Mouse (Mus musculus) ovary, adult 10 weeks (tissue): ENCODE measurements around the gene Ptbp1. TPM values are rescaled to one million over a fixed set of nuclear protein-coding genes. Genes with fewer than 3 reads are reported as not detected.

ENCODE experiments used
- polyA plus RNA-seq: library from polyadenylated mRNA; stranded (reverse); fragments of 350-450 nt; fragmentation: Illumina TruSeq; extraction: RNeasy Lipid Tissue Mini Kit (QIAGEN cat#74804); gene quantifications from one replicate; pipeline ENCODE4 v1.2.3, GENCODE M21; 2014

Gene Ptbp1
- 114 TPM for polyA plus RNA-seq

DNA sequence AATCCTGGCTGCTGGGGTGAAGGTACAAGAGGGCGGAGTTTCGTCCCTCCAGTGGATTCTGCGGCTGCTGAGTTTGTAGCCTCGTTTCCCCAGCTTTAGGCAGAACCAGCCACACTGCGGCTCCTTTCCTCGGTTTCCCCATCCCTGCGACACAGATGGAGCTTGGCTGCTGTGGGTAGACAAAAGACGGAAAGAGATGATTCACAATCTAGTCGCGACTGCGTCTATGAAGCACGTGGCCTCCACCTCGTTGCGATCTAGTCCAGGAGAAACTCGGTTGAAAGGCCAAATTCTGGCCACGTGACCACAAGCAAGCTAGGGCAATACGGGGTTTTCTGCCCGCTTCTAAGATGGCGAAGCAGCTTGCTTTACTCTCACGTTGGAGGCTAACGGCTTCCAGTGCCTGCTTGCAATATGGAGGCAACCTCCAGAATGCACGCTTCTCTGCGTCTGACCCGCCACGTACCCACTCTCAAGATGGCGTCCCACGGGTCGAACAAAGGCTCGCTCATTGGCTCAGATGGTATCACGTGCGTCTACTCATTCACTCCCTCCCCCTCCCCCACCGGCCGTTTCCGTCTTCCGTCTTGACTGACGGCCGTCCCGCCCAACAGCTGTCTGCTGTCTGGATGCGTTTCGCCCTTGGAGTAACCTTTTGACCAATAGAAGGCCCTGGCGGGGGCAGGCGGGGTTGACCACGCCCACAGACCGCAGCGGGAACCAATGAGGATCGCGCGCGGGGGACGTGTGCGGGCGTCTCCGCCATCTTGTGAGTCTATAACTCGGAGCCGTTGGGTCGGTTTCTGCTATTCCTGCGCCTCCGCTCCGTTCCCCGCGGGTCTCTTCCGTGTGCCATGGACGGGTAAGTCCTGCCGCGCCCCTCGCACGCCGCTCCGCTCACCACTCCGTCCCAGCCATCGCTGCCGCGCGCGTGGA, at the start of gene Ptbp1:
Ptbp1 (plus strand) TSS at position 568 of the 936 bp plus-strand sequence.

GRCm38 (mm10) chr10:79820782-79821181, 33.4 kb upstream of the Ptbp1 start, which contains the start of gene Misp:
TSS of gene Misp (plus strand) at chr10:79820989.

DNA sequence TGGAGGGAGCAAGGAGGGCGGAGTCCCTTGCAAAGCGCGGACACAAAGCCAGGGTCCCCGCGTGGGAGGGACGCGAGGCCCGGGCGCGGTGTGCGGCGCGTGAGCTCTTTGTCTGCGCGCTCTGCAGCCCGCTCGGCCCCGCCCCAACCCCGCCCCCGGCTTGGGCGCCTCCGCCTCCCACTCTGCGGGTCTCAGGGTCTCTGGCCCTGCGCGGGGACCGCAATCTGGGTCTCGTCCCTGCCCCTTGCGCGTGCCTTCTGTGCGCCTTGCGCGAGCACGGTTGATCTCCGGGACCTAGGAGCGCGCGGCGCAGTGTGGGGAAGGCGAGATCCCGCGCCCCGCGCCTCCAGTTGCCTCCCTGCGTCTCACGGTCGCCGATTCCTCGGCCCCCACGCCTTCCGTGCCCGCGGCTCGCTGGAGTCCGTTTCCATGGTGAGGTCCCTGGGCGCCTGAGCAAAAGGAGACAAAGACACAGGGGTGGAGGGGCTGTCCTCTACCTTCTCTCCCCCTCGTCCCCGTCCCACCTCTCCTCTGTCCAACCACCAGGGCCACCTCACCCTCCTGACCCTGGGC, 20.1 kb downstream of the Ptbp1 start, which contains the start of the genes Prtn3 and Plppr3:
Prtn3 (plus strand) TSS at position 187 of the 573 bp plus-strand sequence.
Plppr3 (minus strand) TSS at position 345 of the 573 bp plus-strand sequence.

DNA sequence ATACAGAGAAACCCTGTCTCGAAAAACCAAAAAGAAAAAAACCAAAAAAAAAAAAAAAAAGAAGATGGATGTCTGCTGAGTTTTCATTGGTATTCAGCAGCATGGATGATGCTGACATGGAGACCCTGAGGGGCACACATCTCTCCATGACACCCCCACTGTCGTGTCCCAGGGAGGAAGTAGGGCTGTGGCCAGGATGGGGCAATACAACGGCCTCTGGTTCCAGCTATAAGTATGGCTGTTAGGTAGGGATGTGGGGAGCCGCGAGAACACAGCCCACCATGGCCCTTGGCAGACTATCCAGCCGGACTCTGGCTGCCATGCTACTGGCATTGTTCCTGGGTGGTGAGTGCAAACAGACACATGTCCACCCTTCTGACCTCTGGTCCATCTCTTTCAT, 31.8 kb downstream of the Ptbp1 start, which contains the start of gene Elane:
Elane (plus strand) TSS at position 194 of the 400 bp plus-strand sequence.

DNA sequence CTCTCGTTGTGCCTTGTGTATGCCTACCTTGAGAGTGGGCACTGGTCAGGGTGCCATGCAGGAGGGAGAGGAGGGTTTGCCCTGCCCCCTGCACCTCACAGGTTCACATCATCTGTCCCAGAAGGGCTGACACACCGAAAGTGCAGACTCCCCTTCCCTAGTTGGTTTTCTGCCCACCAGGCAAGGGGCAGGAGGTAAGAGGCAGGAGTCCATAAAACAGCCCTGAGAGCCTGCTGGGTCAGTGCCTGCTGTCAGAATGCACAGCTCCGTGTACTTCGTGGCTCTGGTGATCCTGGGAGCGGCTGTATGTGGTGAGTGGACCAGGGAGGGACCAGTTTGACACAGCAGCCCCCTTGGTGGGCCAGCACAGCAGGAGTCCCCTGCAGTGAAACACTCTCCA, 36.4 kb downstream of the Ptbp1 start, which contains the start of gene Cfd:
Cfd (plus strand) TSS at position 184 of the 400 bp plus-strand sequence.

DNA sequence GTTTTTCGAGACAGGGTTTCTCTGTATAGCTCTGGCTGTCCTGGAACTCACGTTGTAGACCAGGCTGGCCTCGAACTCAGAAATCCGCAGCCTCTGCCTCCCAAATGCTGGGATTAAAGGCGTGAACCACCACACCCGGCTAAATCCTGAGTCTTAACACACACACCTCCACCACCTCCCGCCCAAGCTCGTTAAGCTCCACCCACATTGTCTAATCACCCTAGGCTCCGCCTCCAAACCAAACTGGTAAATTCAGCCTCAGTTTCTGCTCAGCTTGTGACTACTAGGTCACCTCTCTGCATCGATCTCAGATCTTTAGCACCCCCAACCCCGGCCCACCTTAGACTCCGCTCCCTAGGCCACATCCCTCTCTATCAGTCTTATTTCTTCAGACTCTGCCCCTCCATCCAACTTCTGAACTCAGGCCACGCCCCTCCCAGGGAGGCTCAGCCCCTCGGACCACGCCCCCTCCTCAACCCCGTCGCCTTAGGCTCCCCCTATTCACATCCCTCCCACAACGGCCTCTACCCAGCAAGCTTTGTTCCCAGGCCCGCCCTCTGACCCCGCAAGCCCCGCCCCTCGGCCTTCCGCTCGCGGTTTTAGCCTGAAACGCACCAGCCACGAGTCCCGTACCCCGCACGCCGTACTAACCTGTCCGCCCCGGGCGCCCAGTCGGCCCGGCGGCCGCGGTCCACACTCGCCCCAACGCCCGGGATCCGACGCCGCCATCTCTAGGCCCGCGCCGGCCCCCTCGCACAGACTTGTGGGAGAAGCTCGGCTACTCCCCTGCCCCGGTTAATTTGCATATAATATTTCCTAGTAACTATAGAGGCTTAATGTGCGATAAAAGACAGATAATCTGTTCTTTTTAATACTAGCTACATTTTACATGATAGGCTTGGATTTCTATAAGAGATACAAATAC, 54.2 kb downstream of the Ptbp1 start, which contains the start of gene Med16:
Med16 (minus strand) TSS at position 757 of the 925 bp plus-strand sequence.

GRCm38 (mm10) chr10:79910556-79910955, 56.3 kb downstream of the Ptbp1 start, which contains the start of gene Gm26602:
TSS of gene Gm26602 (plus strand) at chr10:79910856.

Other genes with a start within 250 kb of the Ptbp1 start
- not detected for gene C2cd4c, start 240.4 kb upstream of the Ptbp1 start, polyA plus RNA-seq
- gene Shc2, start 216.5 kb upstream of the Ptbp1 start, polyA plus RNA-seq = 1.7 TPM
- not detected for gene Odf3l2, start 208.7 kb upstream of the Ptbp1 start, polyA plus RNA-seq
- not detected for gene Madcam1, start 189.9 kb upstream of the Ptbp1 start, polyA plus RNA-seq
- gene Tpgs1, start 185.1 kb upstream of the Ptbp1 start, polyA plus RNA-seq = not detected
- not detected for gene Cdc34, start 172.2 kb upstream of the Ptbp1 start, polyA plus RNA-seq
- gene Gzmm, start 165.4 kb upstream of the Ptbp1 start, polyA plus RNA-seq = not detected
- gene Bsg, start 149.9 kb upstream of the Ptbp1 start, polyA plus RNA-seq = 239 TPM
- gene Hcn2, start 137.8 kb upstream of the Ptbp1 start, polyA plus RNA-seq = 0.20 TPM
- gene Polrmt, start 107.8 kb upstream of the Ptbp1 start, polyA plus RNA-seq = not detected
- not detected for gene Fgf22, start 99.4 kb upstream of the Ptbp1 start, polyA plus RNA-seq
- gene Rnf126, start 87.5 kb upstream of the Ptbp1 start, polyA plus RNA-seq = 0.29 TPM
- gene Fstl3, start 77.2 kb upstream of the Ptbp1 start, polyA plus RNA-seq = 1.2 TPM
- gene Prss57, start 63.5 kb upstream of the Ptbp1 start, polyA plus RNA-seq = not detected
- 0.77 TPM for gene Palm, start 60.9 kb upstream of the Ptbp1 start, polyA plus RNA-seq
- gene Misp, start 33.4 kb upstream of the Ptbp1 start, polyA plus RNA-seq = not detected
- gene Prtn3, start 20.0 kb downstream of the Ptbp1 start, polyA plus RNA-seq = not detected
- gene Plppr3, start 20.2 kb downstream of the Ptbp1 start, polyA plus RNA-seq = not detected
- gene Elane, start 31.8 kb downstream of the Ptbp1 start, polyA plus RNA-seq = not detected
- 1.5 TPM for gene Cfd, start 36.4 kb downstream of the Ptbp1 start, polyA plus RNA-seq
- 0.37 TPM for gene Med16, start 54.5 kb downstream of the Ptbp1 start, polyA plus RNA-seq
- gene Gm26602, start 56.4 kb downstream of the Ptbp1 start, polyA plus RNA-seq = not detected
- gene Kiss1r, start 62.5 kb downstream of the Ptbp1 start, polyA plus RNA-seq = not detected
- gene R3hdm4, start 66.8 kb downstream of the Ptbp1 start, polyA plus RNA-seq = 8.0 TPM
- 3.3 TPM for gene Arid3a, start 72.6 kb downstream of the Ptbp1 start, polyA plus RNA-seq
- gene Wdr18, start 105.7 kb downstream of the Ptbp1 start, polyA plus RNA-seq = 1.2 TPM
- not detected for gene Grin3b, start 116.3 kb downstream of the Ptbp1 start, polyA plus RNA-seq
- gene Tmem259, start 129.9 kb downstream of the Ptbp1 start, polyA plus RNA-seq = not detected
- 10.0 TPM for gene Cnn2, start 134.2 kb downstream of the Ptbp1 start, polyA plus RNA-seq
- gene Abca7, start 142.1 kb downstream of the Ptbp1 start, polyA plus RNA-seq = 0.14 TPM
- gene Arhgap45, start 162.2 kb downstream of the Ptbp1 start, polyA plus RNA-seq = not detected
- gene Polr2e, start 185.4 kb downstream of the Ptbp1 start, polyA plus RNA-seq = 0.51 TPM
- 21.6 TPM for gene Gpx4, start 192.7 kb downstream of the Ptbp1 start, polyA plus RNA-seq